Mouse (Mus musculus) retina, embryonic 14.5 days (tissue): Measurements from ENCODE around the gene Anapc1.
"Not testable (repeated sequence)": the region's sequence is repeated elsewhere in the genome, so short reads cannot be mapped to it uniquely, and the experiment has no call there.

Experiments
- DNase-seq: peaks from one replicate; pipeline ENCODE4 v3.0.0-alpha.2; 2015; ENCODE audit warnings: low spot score

Anapc1 gene

GRCm38 (mm10) chr2:128696426-128696825, 9.2 kb upstream of the Anapc1 start:
- no peak for DNase-seq

- DNase-seq = peak; percentile 25
These were observed 7.4 kb upstream of the Anapc1 start for GRCm38 (mm10) chr2:128694548-128694947.

- not testable (repeated sequence) for DNase-seq
These were observed 6.6 kb upstream of the Anapc1 start for GRCm38 (mm10) chr2:128693828-128694227.

GRCm38 (mm10) chr2:128693236-128693635, 6.0 kb upstream of the Anapc1 start:
- DNase-seq = no peak

GRCm38 (mm10) chr2:128692771-128693170, 5.6 kb upstream of the Anapc1 start:
- DNase-seq = no peak

- no peak for DNase-seq
These were observed 5.1 kb upstream of the Anapc1 start for GRCm38 (mm10) chr2:128692336-128692735.

- no peak for DNase-seq
These were observed 448 bp upstream of the Anapc1 start for GRCm38 (mm10) chr2:128687558-128688120.

- DNase-seq = no peak
These were observed 6.5 kb downstream of the Anapc1 start for GRCm38 (mm10) chr2:128680661-128681060.

- no peak for DNase-seq
These were observed 66.6 kb downstream of the Anapc1 start for GRCm38 (mm10) chr2:128620578-128620977.

GRCm38 (mm10) chr2:128615366-128615765, 71.8 kb downstream of the Anapc1 start:
- DNase-seq = no peak

GRCm38 (mm10) chr2:128613365-128613764, 73.8 kb downstream of the Anapc1 start:
- DNase-seq = no peak

- DNase-seq = no peak
These were observed 74.9 kb downstream of the Anapc1 start for GRCm38 (mm10) chr2:128612275-128612674.

GRCm38 (mm10) chr2:128611178-128611577, 76.0 kb downstream of the Anapc1 start:
- no peak for DNase-seq

GRCm38 (mm10) chr2:128609286-128609685, 77.9 kb downstream of the Anapc1 start:
- no peak for DNase-seq

GRCm38 (mm10) chr2:128601534-128601933, 85.7 kb downstream of the Anapc1 start:
- DNase-seq = peak; percentile 2

- no peak for DNase-seq
These were observed 94.9 kb downstream of the Anapc1 start for GRCm38 (mm10) chr2:128592301-128592700.

GRCm38 (mm10) chr2:128590909-128591308, 96.3 kb downstream of the Anapc1 start, which contains the start of gene Spdye4c:
TSS of gene Spdye4c (plus strand) at chr2:128591209.
- DNase-seq = no peak

GRCm38 (mm10) chr2:128582881-128583280, 104.3 kb downstream of the Anapc1 start:
- DNase-seq = no peak

- peak; percentile 93 for DNase-seq
These were observed 114.2 kb downstream of the Anapc1 start for GRCm38 (mm10) chr2:128572726-128573624.

GRCm38 (mm10) chr2:128571001-128571400, 116.2 kb downstream of the Anapc1 start:
- DNase-seq = no peak

- DNase-seq = no peak
These were observed 118.7 kb downstream of the Anapc1 start for GRCm38 (mm10) chr2:128568490-128568889.

GRCm38 (mm10) chr2:128568018-128568417, 119.2 kb downstream of the Anapc1 start:
- DNase-seq = no peak
